Mouse (Mus musculus): ENCODE data around the gene Hoxa3. TPM values are rescaled to one million over a fixed set of nuclear protein-coding genes. Genes with fewer than 3 reads are reported as not detected.
A peak's percentile ranks its signal among the peaks of the same experiment; 100 is the strongest.

Hoxa3 gene
- total and polyA plus RNA-seq, 3 experiments: 0.08 to 0.38 (median 0.34) TPM

GRCm38 (mm10) chr6:52222729-52223128 lies 9.6 kb upstream of the Hoxa3 start:
- peaks cover 0 to 6% of the 10 kb centered on the region in 2 experiments for H3K36me3 ChIP-seq (replicated peaks in 1 of 2; ENCODE audit: control insufficient read depth in 1 of 2, insufficient read depth in 1 of 2, low read length in 1 of 2)
- in situ Hi-C loops (cut with MboI; ENCODE audit: low pct_ligation_motif_present, low pct_unique_long_range_greater_than_20kb, low sequenced_read_pairs): loop anchor here (10.0 to 25.0 kb wide), 3 partner anchors 210 to 1008 kb away; partner anchors contain the start of gene Skap2
- H3K4me3 ChIP-seq (replicated peaks in 1 of 3; ENCODE audit: low read depth in 2 of 3, low read length in 2 of 3, poor library complexity in 1 of 3): no peak overlapping the region
- H3K4me2 ChIP-seq (ENCODE audit: insufficient read depth, low read depth, poor library complexity, severe bottlenecking): no peak overlapping the region
- no peak overlapping the region for H3K9ac ChIP-seq (ENCODE audit: insufficient read depth, low read depth)
- no peak overlapping the region for H3K27ac ChIP-seq (ENCODE audit: insufficient read depth, low read depth)
- DNase-seq (ENCODE audit: extremely low read depth): no peak
- no peaks in the 10 kb centered on the region for H3K79me2 ChIP-seq (replicated peaks; ENCODE audit: control insufficient read depth, extremely low read depth, insufficient read depth, poor library complexity, severe bottlenecking)
- TF ChIP-seq E2F4 (IDR thresholded peaks at IDR 0.05; ENCODE audit: insufficient replicate concordance, low read depth, low read length) (no peak), RAD21 (IDR thresholded peaks at IDR 0.05; ENCODE audit: low read depth, low read length) (no peak), TBP (conservative IDR thresholded peaks at IDR 0.05; ENCODE audit: low read depth, low read length) (no peak), POLR2A (IDR thresholded peaks at IDR 0.05; ENCODE audit: low read depth, low read length) (no peak), ZC3H11A (IDR thresholded peaks at IDR 0.05; ENCODE audit: low read depth, low read length) (no peak), MYC (IDR thresholded peaks at IDR 0.05; ENCODE audit: low read depth, low read length) (no peak), MAFK (IDR thresholded peaks at IDR 0.05; ENCODE audit: insufficient replicate concordance, low read length) (no peak), PAX5 (IDR thresholded peaks at IDR 0.05; ENCODE audit: low read length) (no peak), HCFC1 (IDR thresholded peaks at IDR 0.05; ENCODE audit: low read depth, low read length) (no peak), SMC3 (IDR thresholded peaks at IDR 0.05; ENCODE audit: low read depth, low read length) (no peak)
- peaks cover 14% of the 10 kb centered on the region for H3K9me3 ChIP-seq (replicated peaks; ENCODE audit: low read length)
- H3K27me3 ChIP-seq (replicated peaks): no peaks in the 10 kb centered on the region
- peaks cover 0 to 13% of the 10 kb centered on the region in 2 experiments; a peak in 2 of 4 replicates for H3K4me1 ChIP-seq (ENCODE audit: control insufficient read depth in 1 of 2, insufficient read depth in 2 of 2)
- dilution Hi-C loops (cut with MboI; ENCODE audit: extremely low pct_ligation_motif_present, extremely low pct_unique_long_range_greater_than_20kb, low sequenced_read_pairs): no loop called here

DNA sequence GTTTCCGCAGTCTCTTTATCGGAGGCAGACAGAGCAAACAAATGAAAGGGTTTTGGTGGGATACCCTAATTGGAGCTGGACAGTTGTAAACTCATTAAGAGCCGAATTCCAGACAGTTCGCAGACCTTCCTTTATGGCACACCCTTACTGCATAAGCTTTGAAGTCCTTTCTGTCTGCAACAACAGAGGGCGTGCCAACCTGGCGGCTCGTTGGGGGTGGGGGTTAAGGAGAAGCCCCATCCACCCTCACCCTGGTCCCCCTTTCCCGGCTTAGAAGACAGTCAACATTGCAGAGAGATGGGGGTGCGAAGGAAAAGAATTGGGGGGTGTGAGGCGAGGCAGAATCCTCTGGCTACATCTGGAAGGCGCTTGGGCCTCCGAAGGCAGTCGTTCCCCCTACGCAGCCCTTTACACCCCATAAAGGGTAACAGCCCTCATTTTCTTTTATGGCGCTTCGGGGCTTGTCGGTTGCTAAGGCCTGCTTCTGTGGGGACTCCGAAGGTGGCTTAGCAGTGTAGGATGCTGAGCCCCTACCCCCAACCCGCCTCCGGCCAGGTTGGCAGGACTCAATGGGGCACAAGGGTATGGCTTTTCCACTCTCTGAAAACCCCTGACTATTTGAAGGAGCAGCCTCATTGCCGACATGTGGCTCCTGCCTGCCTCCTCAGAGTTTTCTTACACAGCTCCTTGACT lies 9.0 kb upstream of the Hoxa3 start:
- Histone ChIP-seq H3K36me3 (replicated peaks in 1 of 2; ENCODE audit: control insufficient read depth in 1 of 2, insufficient read depth in 1 of 2, low read length in 1 of 2) (peaks cover 0 to 6% of the 10 kb centered on the region in 2 experiments), H3K79me2 (replicated peaks; ENCODE audit: control insufficient read depth, extremely low read depth, insufficient read depth, poor library complexity, severe bottlenecking) (no peaks in the 10 kb centered on the region), H3K4me2 (ENCODE audit: insufficient read depth, low read depth, poor library complexity, severe bottlenecking) (peak overlapping the region; percentile 30), H3K27me3 (replicated peaks) (no peaks in the 10 kb centered on the region), H3K4me1 (ENCODE audit: control insufficient read depth in 1 of 2, insufficient read depth in 2 of 2) (peaks cover 0 to 13% of the 10 kb centered on the region in 2 experiments; a peak in 2 of 4 replicates), H3K27ac (ENCODE audit: insufficient read depth, low read depth) (no peak overlapping the region), H3K4me3 (replicated peaks in 1 of 3; ENCODE audit: low read depth in 2 of 3, low read length in 2 of 3, poor library complexity in 1 of 3) (peak overlapping the region; percentile 8 to 76 (median 41)), H3K9ac (ENCODE audit: insufficient read depth, low read depth) (no peak overlapping the region), H3K9me3 (replicated peaks; ENCODE audit: low read length) (peaks cover 19% of the 10 kb centered on the region)
- in situ Hi-C loops (cut with MboI; ENCODE audit: low pct_ligation_motif_present, low pct_unique_long_range_greater_than_20kb, low sequenced_read_pairs): loop anchor here (10.0 to 25.0 kb wide), 3 partner anchors 210 to 1007 kb away; partner anchors contain the start of gene Skap2
- no peak for TF ChIP-seq MAZ (IDR thresholded peaks at IDR 0.05; ENCODE audit: low read depth, low read length)
- dilution Hi-C loops (cut with MboI; ENCODE audit: extremely low pct_ligation_motif_present, extremely low pct_unique_long_range_greater_than_20kb, low sequenced_read_pairs): no loop called here
- no peak for DNase-seq (ENCODE audit: extremely low read depth)

Measured in CH12.LX (cell line).